Mouse (Mus musculus) adrenal gland, postnatal 25 days (tissue): ENCODE measurements around the gene Rnf10. TPM values are rescaled to one million over a fixed set of nuclear protein-coding genes. Genes with fewer than 3 reads are reported as not detected.

Experiments used
- DNase-seq: peaks from one replicate; pipeline ENCODE4 v3.0.0; 2021; ENCODE audit warnings: mixed read lengths
- total RNA-seq: library from RNA; stranded (reverse); gene quantifications from 2 replicates; pipeline ENCODE4 v1.2.3, GENCODE M21; 2021

Gene Rnf10
- total RNA-seq, 1 experiment from 2014 or later = 281 TPM

GRCm38 (mm10) chr5:115194626-115195221 is 78.0 kb downstream of the Rnf10 start:
- no peak for DNase-seq

- DNase-seq = peak; percentile 76
These were observed 78.8 kb downstream of the Rnf10 start, which contains the start of gene Cabp1 for GRCm38 (mm10) chr5:115193669-115194625. Cabp1 (minus strand) TSS chr5:115194381.

GRCm38 (mm10) chr5:115193226-115193625 is 79.5 kb downstream of the Rnf10 start:
- DNase-seq = peak; percentile 88

- no peak for DNase-seq
These were observed 79.9 kb downstream of the Rnf10 start for GRCm38 (mm10) chr5:115192828-115193195.

GRCm38 (mm10) chr5:115191880-115192827 is 80.5 kb downstream of the Rnf10 start:
- peak; percentile 56 for DNase-seq

Other genes starting within 250 kb of the Rnf10 start
- gene Gm10401, start 174.6 kb downstream of the Rnf10 start, total RNA-seq = not detected in 2 replicates
- 181 and 197 TPM in 2 replicates for gene Acads, start 153.6 kb downstream of the Rnf10 start, total RNA-seq
- 36.2 and 41.3 TPM in 2 replicates for gene Unc119b, start 137.9 kb downstream of the Rnf10 start, total RNA-seq
- gene Mlec, start 114.7 kb downstream of the Rnf10 start, total RNA-seq = 139 and 194 TPM in 2 replicates
- 36.4 and 44.4 TPM in 2 replicates for gene Cabp1, start 78.5 kb downstream of the Rnf10 start, total RNA-seq
- gene Pop5, start 37.1 kb downstream of the Rnf10 start, total RNA-seq = 77.2 and 94.0 TPM in 2 replicates
- 51.0 and 53.0 TPM in 2 replicates for gene Coq5, start 6.8 kb upstream of the Rnf10 start, total RNA-seq
- 243 and 326 TPM in 2 replicates for gene Dynll1, start 28.1 kb upstream of the Rnf10 start, total RNA-seq
- 74.5 and 77.0 TPM in 2 replicates for gene Srsf9, start 54.3 kb upstream of the Rnf10 start, total RNA-seq
- 21.6 and 22.9 TPM in 2 replicates for gene Gatc, start 68.3 kb upstream of the Rnf10 start, total RNA-seq
- gene Triap1, start 68.3 kb upstream of the Rnf10 start, total RNA-seq = 37.6 and 47.5 TPM in 2 replicates
- gene Cox6a1, start 76.1 kb upstream of the Rnf10 start, total RNA-seq = 1,153 and 1,399 TPM in 2 replicates
- 15.3 and 20.8 TPM in 2 replicates for gene Msi1, start 156.7 kb upstream of the Rnf10 start, total RNA-seq
- not detected in 2 replicates for gene Pla2g1b, start 193.4 kb upstream of the Rnf10 start, total RNA-seq
- gene Sirt4, start 211.8 kb upstream of the Rnf10 start, total RNA-seq = 25.2 and 38.3 TPM in 2 replicates
- gene Pxn, start 233.8 kb upstream of the Rnf10 start, total RNA-seq = 38.4 and 45.8 TPM in 2 replicates